Mouse (Mus musculus) heart, embryonic 14.5 days (tissue): ENCODE measurements around the gene Lman2l. TPM values are rescaled to one million over a fixed set of nuclear protein-coding genes. Genes with fewer than 3 reads are reported as not detected.
A peak's percentile ranks its signal among the peaks of the same experiment; 100 is the strongest.

ENCODE experiments used
- ATAC-seq: fragments of 200-750 bp; cut with Nextera tagmentation; 2 replicates; pipeline ENCODE4 v1.8.0; 2017; ENCODE audit warnings: low read depth, moderate TSS enrichment; ENCODE audit not compliant: insufficient number of reproducible peaks, insufficient read depth, low FRiP score
- H3K27ac ChIP-seq, 2 experiments: fragments of 200-500 bp in 1 of 2; fragments of 300-500 bp in 1 of 2; sonication (generic) in 1 of 2; replicated peaks in 1 of 2; 2 replicates each; pipeline ENCODE4 v1.5.1; 2012 to 2014; ENCODE audit warnings: low read depth in 2 of 2, low read length in 2 of 2, control low read depth in 1 of 2, mild to moderate bottlenecking in 1 of 2, mixed read lengths in 1 of 2; ENCODE audit not compliant: control insufficient read depth in 1 of 2, insufficient read depth in 1 of 2
- H3K27me3 ChIP-seq: fragments of 300-500 bp; sonication (generic); 2 replicates; pipeline ENCODE4 v1.6.1; 2014; ENCODE audit warnings: mild to moderate bottlenecking, low read length, control low read depth; ENCODE audit not compliant: control insufficient read depth, insufficient read depth
- H3K36me3 ChIP-seq: fragments of 300-500 bp; sonication (generic); 2 replicates; pipeline ENCODE4 v1.6.1; 2014; ENCODE audit warnings: mild to moderate bottlenecking, control low read depth, low read length, mixed read lengths; ENCODE audit not compliant: control insufficient read depth, insufficient read depth
- H3K4me1 ChIP-seq, 2 experiments: fragments of 200-500 bp in 1 of 2; fragments of 300-500 bp in 1 of 2; sonication (generic) in 1 of 2; 2 replicates each; pipeline ENCODE4 v1.6.1; 2012 to 2014; ENCODE audit warnings: low read length in 2 of 2, control low read depth in 1 of 2, mixed read lengths in 1 of 2; ENCODE audit not compliant: control insufficient read depth in 2 of 2, insufficient read depth in 2 of 2
- H3K4me2 ChIP-seq: fragments of 300-500 bp; sonication (generic); 2 replicates; pipeline ENCODE4 v1.6.1; 2014; ENCODE audit warnings: mild to moderate bottlenecking, low read length
- H3K4me3 ChIP-seq, 2 experiments: fragments of 200-500 bp in 1 of 2; fragments of 300-500 bp in 1 of 2; sonication (generic) in 1 of 2; 2 replicates each; pipeline ENCODE4 v1.5.1; 2012 to 2014; ENCODE audit warnings: low read length in 2 of 2, mild to moderate bottlenecking in 2 of 2, control low read depth in 1 of 2, low read depth in 1 of 2, moderate library complexity in 1 of 2; ENCODE audit not compliant: control insufficient read depth in 1 of 2, insufficient read depth in 1 of 2
- H3K9ac ChIP-seq: fragments of 300-500 bp; sonication (generic); 2 replicates; pipeline ENCODE4 v1.6.1; 2014; ENCODE audit warnings: mild to moderate bottlenecking, low read length
- H3K9me3 ChIP-seq: fragments of 300-500 bp; sonication (generic); 2 replicates; pipeline ENCODE4 v1.6.1; 2016; ENCODE audit warnings: low read length, control low read depth; ENCODE audit not compliant: control insufficient read depth
- WGBS: fragments of 180-500 bp; shearing (Covaris S2); extraction: QIAGEN DNeasy Blood & Tissue Kit; methylation state at CpG from one replicate; pipeline ENCODE4 v1.1.7; 2014; 5-methylcytosine and 5-hydroxymethylcytosine counted together
- polyA plus RNA-seq: library from polyadenylated mRNA; unstranded; fragments of >200 nt; fragmentation: Nextera tagmentation; extraction: Ambion mirVana; gene quantifications from 2 replicates; pipeline ENCODE4 v1.2.1, GENCODE M21; 2014

The Lman2l gene
- polyA plus RNA-seq = 31.0 and 35.7 TPM in 2 replicates

- Histone ChIP-seq H3K9ac (peak within 1 kb of the TSS; percentile 83), H3K27ac (peak within 1 kb of the TSS; percentile 69 to 70), H3K4me2 (peak within 1 kb of the TSS; percentile 86), H3K4me1 (peaks cover 0 to 10% of the 10 kb centered on the region in 2 experiments; a peak in 2 of 4 replicates), H3K27me3 (no peaks in the 10 kb centered on the region), H3K36me3 (peaks cover 30% of the 10 kb centered on the region), H3K9me3 (no peaks in the 10 kb centered on the region), H3K4me3 (peak within 1 kb of the TSS; percentile 90 to 92)
- WGBS = under 1% methylated on average over 57 of the region's 57 CpGs
- peak; percentile 100 for ATAC-seq
Observed at GRCm38 (mm10) chr1:36444471-36445464, at the start of gene Lman2l. Lman2l (minus strand) TSS chr1:36445271.

GRCm38 (mm10) chr1:36493299-36493698 lies 48.2 kb upstream of the Lman2l start:
- H3K4me1 ChIP-seq = peaks cover 7 to 16% of the 10 kb centered on the region in 2 experiments
- 78% methylated on average over 6 of the region's 6 CpGs for WGBS
- H3K9ac ChIP-seq = no peak overlapping the region
- H3K36me3 ChIP-seq = 0 out of 2 replicates have a peak, but pooled peaks cover 3% of the 10 kb centered on the region
- no peak overlapping the region for H3K4me2 ChIP-seq
- H3K4me3 ChIP-seq = no peak overlapping the region
- no peak for ATAC-seq
- H3K27ac ChIP-seq = no peak overlapping the region
- H3K9me3 ChIP-seq = no peaks in the 10 kb centered on the region
- H3K27me3 ChIP-seq = no peaks in the 10 kb centered on the region

GRCm38 (mm10) chr1:36492416-36493139 lies 47.5 kb upstream of the Lman2l start:
- peak overlapping the region in 1 of 2 experiments; percentile 41; a peak in 1 of 4 replicates for H3K27ac ChIP-seq
- peak; percentile 89 for ATAC-seq
- H3K4me1 ChIP-seq = peaks cover 7 to 16% of the 10 kb centered on the region in 2 experiments
- no peaks in the 10 kb centered on the region for H3K27me3 ChIP-seq
- H3K9ac ChIP-seq = no peak overlapping the region
- H3K4me2 ChIP-seq = 0 out of 2 replicates have a peak overlapping the region, but pooled peaks have one; percentile 14
- 22% methylated on average over 9 of the region's 9 CpGs for WGBS
- H3K4me3 ChIP-seq = no peak overlapping the region
- H3K36me3 ChIP-seq = no peaks in the 10 kb centered on the region
- H3K9me3 ChIP-seq = no peaks in the 10 kb centered on the region

- Histone ChIP-seq H3K9ac (no peak overlapping the region), H3K4me3 (no peak overlapping the region), H3K27ac (no peak overlapping the region), H3K27me3 (no peaks in the 10 kb centered on the region), H3K4me1 (peaks cover 7 to 12% of the 10 kb centered on the region in 2 experiments), H3K36me3 (no peaks in the 10 kb centered on the region), H3K4me2 (no peak overlapping the region), H3K9me3 (no peaks in the 10 kb centered on the region)
- ATAC-seq = no peak
- WGBS = 73% methylated on average over 6 of the region's 6 CpGs
Observed at GRCm38 (mm10) chr1:36489661-36490060, 44.6 kb upstream of the Lman2l start.

GRCm38 (mm10) chr1:36487111-36487510 lies 42.0 kb upstream of the Lman2l start:
- H3K36me3 ChIP-seq = no peaks in the 10 kb centered on the region
- H3K27me3 ChIP-seq = no peaks in the 10 kb centered on the region
- peaks cover 2 to 3% of the 10 kb centered on the region in 2 experiments for H3K4me1 ChIP-seq
- no peak overlapping the region for H3K4me2 ChIP-seq
- no peak for ATAC-seq
- WGBS = 84% methylated on average over 9 of the region's 9 CpGs
- H3K9ac ChIP-seq = no peak overlapping the region
- no peaks in the 10 kb centered on the region for H3K9me3 ChIP-seq
- no peak overlapping the region for H3K4me3 ChIP-seq
- no peak overlapping the region for H3K27ac ChIP-seq

- Histone ChIP-seq H3K27ac (no peak overlapping the region), H3K4me1 (no peaks in the 10 kb centered on the region; a peak in 1 of 4 replicates), H3K27me3 (no peaks in the 10 kb centered on the region), H3K4me3 (no peak overlapping the region), H3K4me2 (no peak overlapping the region), H3K36me3 (no peaks in the 10 kb centered on the region), H3K9me3 (no peaks in the 10 kb centered on the region), H3K9ac (no peak overlapping the region)
- WGBS = 57% methylated on average over 7 of the region's 7 CpGs
- no peak for ATAC-seq
Observed at GRCm38 (mm10) chr1:36485080-36485479, 40.0 kb upstream of the Lman2l start.

- Histone ChIP-seq H3K36me3 (no peaks in the 10 kb centered on the region), H3K9me3 (no peaks in the 10 kb centered on the region), H3K27me3 (no peaks in the 10 kb centered on the region), H3K4me2 (no peak overlapping the region), H3K4me1 (no peaks in the 10 kb centered on the region; a peak in 1 of 4 replicates), H3K27ac (no peak overlapping the region), H3K4me3 (no peak overlapping the region), H3K9ac (no peak overlapping the region)
- 59% methylated on average over 4 of the region's 4 CpGs for WGBS
- ATAC-seq = no peak
Observed at GRCm38 (mm10) chr1:36483825-36484224, 38.8 kb upstream of the Lman2l start.
